Mouse (Mus musculus) adrenal gland, adult 18-20 months (tissue): Measurements from ENCODE around the gene Gm20816. TPM values are rescaled to one million over a fixed set of nuclear protein-coding genes. Genes with fewer than 3 reads are reported as not detected.
"Not testable (repeated sequence)": the region's sequence is repeated elsewhere in the genome, so short reads cannot be mapped to it uniquely, and the experiment has no call there.

ENCODE experiments used
- DNase-seq, 2 experiments: peaks; one replicate each; pipeline ENCODE4 v3.0.0; 2021 to 2022; ENCODE audit warnings: low spot score in 2 of 2
- long read RNA-seq, 2 experiments: library from polyadenylated mRNA; stranded (forward); transcript quantifications; one replicate each; pipeline ENCODE4 v2.0.0; 2021
- total RNA-seq, 2 experiments: library from RNA; stranded (reverse); gene quantifications; 1 replicate in 1 of 2; 2 replicates in 1 of 2; pipeline ENCODE4 v1.2.3; 2021

Gm20816 gene
- total RNA-seq, result not detected
- long read RNA-seq, experiment 1, result 0 reads
- long read RNA-seq, experiment 2, result 0 reads

GRCm38 (mm10) chrY:68537655-68538054, at the start of gene Gm20816:
Gm20816 (plus strand) TSS chrY:68537955.
- not testable (repeated sequence) for DNase-seq

Other genes with a start within 250 kb of the Gm20816 start
- gene Gm20937, start 243.1 kb upstream of the Gm20816 start, total RNA-seq, result not detected